Mouse (Mus musculus) embryonic facial prominence, embryonic 11.5 days (tissue): Measurements from ENCODE around the gene Nr1h4. TPM values are rescaled to one million over a fixed set of nuclear protein-coding genes. Genes with fewer than 3 reads are reported as not detected.

ENCODE experiments used
- ATAC-seq: fragments of 200-750 bp; cut with Nextera tagmentation; replicated peaks from 2 replicates; pipeline ENCODE4 v1.8.0; 2017; ENCODE audit warnings: low read depth; ENCODE audit not compliant: insufficient number of reproducible peaks, low FRiP score, low TSS enrichment
- DNase-seq: peaks from one replicate; pipeline ENCODE4 v3.0.0-alpha.2; 2015; ENCODE audit warnings: low spot score
- H3K27ac ChIP-seq: fragments of 300-500 bp; sonication (generic); replicated peaks from 2 replicates; pipeline ENCODE4 v1.5.1; 2014; ENCODE audit warnings: mild to moderate bottlenecking, low read depth, low read length, control low read depth
- H3K27me3 ChIP-seq: fragments of 300-500 bp; sonication (generic); 2 replicates; pipeline ENCODE4 v1.6.1; 2014; ENCODE audit warnings: mild to moderate bottlenecking, low read length, moderate library complexity, mixed read lengths; ENCODE audit not compliant: control insufficient read depth, insufficient read depth
- H3K36me3 ChIP-seq: fragments of 300-500 bp; sonication (generic); replicated peaks from 2 replicates; pipeline ENCODE4 v1.6.1; 2014; ENCODE audit warnings: low read depth, mild to moderate bottlenecking, low read length, moderate library complexity, mixed read lengths; ENCODE audit not compliant: control insufficient read depth, insufficient read depth
- H3K4me1 ChIP-seq: fragments of 300-500 bp; sonication (generic); 2 replicates; pipeline ENCODE4 v1.6.1; 2014; ENCODE audit warnings: low read length, mixed read lengths; ENCODE audit not compliant: control insufficient read depth, insufficient read depth
- H3K4me2 ChIP-seq: fragments of 300-500 bp; sonication (generic); 2 replicates; pipeline ENCODE4 v1.6.1; 2014; ENCODE audit warnings: low read depth, mild to moderate bottlenecking, control low read depth, low read length, moderate library complexity
- H3K4me3 ChIP-seq: fragments of 300-500 bp; sonication (generic); 2 replicates; pipeline ENCODE4 v1.5.1; 2014; ENCODE audit warnings: low read depth, low read length, control low read depth
- H3K9ac ChIP-seq: fragments of 300-500 bp; sonication (generic); replicated peaks from 2 replicates; pipeline ENCODE4 v1.6.1; 2014; ENCODE audit warnings: mild to moderate bottlenecking, control low read depth, low read length
- H3K9me3 ChIP-seq: fragments of 300-500 bp; sonication (generic); replicated peaks from 2 replicates; pipeline ENCODE4 v1.6.1; 2016; ENCODE audit warnings: mild to moderate bottlenecking, low read length, inconsistent platforms, mixed read lengths; ENCODE audit not compliant: control insufficient read depth
- WGBS: fragments of 180-500 bp; shearing (Covaris S2); extraction: QIAGEN DNeasy Blood & Tissue Kit; methylation state at CpG from one replicate; pipeline ENCODE4 v1.1.7; 2014; 5-methylcytosine and 5-hydroxymethylcytosine counted together
- polyA plus RNA-seq: library from polyadenylated mRNA; unstranded; fragments of >200 nt; fragmentation: Nextera tagmentation; extraction: Ambion mirVana; gene quantifications from 2 replicates; pipeline ENCODE4 v1.2.1, GENCODE M21; 2014

Nr1h4 gene
- polyA plus RNA-seq, 1 experiment from 2014 or later, result not detected

DNA sequence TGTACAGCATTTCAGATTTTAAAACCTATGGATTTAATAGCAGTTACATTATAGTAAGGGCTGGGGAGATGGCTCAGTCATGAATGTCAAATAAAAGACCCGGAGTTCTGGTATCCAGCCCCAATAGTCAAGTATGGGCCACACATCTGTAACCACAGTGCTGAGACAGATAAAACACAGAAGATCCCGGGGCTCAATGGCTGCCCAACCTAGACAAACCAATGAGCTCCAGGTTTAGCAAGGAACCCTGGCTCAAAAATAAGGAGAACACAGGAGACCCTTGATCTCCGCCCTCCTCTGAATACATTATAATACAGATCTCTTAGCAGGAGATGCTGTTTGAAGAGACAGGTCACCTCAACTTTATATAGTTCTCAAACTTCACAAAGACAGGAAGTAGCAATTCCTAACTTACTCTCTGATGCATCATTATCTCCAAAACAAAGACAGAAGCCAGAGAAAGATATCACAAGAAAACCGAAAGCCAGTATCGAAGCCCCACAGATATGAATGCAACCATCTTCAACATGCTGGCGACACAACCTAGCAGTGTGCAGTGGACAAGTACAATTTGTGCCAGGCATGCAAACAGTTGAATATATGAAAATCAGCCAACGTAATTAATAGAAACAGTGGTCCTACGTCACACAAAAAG, 110.8 kb downstream of the Nr1h4 start:
- WGBS, result 89% methylated on average over 8 of the region's 8 CpGs
- ATAC-seq (no peak), DNase-seq (no peak)
- Histone ChIP-seq H3K9me3 (no peaks in the 10 kb centered on the region), H3K4me1 (no peaks in the 10 kb centered on the region), H3K4me2 (no peak overlapping the region), H3K4me3 (no peak overlapping the region), H3K36me3 (peaks cover 3% of the 10 kb centered on the region; the same call in 1 of the 2 replicates), H3K9ac (no peak overlapping the region), H3K27me3 (no peaks in the 10 kb centered on the region), H3K27ac (no peak overlapping the region)

DNA sequence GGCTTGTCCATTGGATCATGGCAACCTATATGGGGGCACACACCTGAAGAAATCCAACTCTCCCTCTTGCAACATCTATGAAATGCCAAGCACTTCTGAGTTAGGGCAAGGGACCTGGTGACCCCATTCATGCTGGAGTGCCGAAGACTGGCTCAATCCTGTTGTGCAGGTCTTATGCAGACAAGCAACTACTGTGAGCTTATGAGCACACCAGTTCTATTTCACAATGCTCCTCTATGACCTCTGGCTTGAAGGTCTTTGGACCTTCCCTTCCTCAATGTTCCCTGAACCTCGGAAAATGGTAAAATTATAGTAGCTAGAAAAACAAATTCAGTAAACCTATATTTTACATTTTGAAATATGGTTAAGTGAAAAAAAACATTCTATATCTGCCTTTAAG, 115.4 kb downstream of the Nr1h4 start:
- Histone ChIP-seq H3K9ac (no peak overlapping the region), H3K27ac (no peak overlapping the region), H3K36me3 (no peaks in the 10 kb centered on the region; the same call in 1 of the 2 replicates), H3K4me1 (no peaks in the 10 kb centered on the region), H3K4me3 (no peak overlapping the region), H3K4me2 (no peak overlapping the region), H3K9me3 (no peaks in the 10 kb centered on the region), H3K27me3 (no peaks in the 10 kb centered on the region)
- DNase-seq, result no peak
- ATAC-seq, result no peak
- 93% methylated on average over 2 of the region's 2 CpGs for WGBS

DNA sequence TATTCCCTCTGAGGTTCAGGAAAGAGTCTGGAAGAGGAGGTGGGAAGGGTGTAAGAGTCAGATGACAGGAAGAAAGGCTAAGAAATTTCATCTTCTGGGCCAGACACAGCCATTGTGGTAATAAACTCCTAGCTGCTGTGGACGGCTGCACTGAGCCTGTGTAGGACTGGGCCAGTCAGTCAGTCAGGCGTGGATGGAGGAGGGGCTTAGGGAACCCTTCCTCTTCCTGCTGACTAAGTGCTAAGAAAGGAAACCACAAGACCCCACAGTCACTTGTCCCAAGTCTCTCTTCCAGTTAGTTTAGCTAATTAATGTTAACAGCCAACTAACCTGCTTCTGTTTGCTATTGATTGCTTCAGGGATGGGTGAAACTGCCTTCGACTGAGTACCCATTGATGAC, 117.9 kb downstream of the Nr1h4 start:
- H3K4me1 ChIP-seq, result no peaks in the 10 kb centered on the region
- H3K9me3 ChIP-seq, result no peaks in the 10 kb centered on the region
- H3K9ac ChIP-seq, result no peak overlapping the region
- H3K36me3 ChIP-seq, result no peaks in the 10 kb centered on the region; the same call in 1 of the 2 replicates
- DNase-seq (no peak), ATAC-seq (no peak)
- 73% methylated on average over 3 of the region's 3 CpGs for WGBS
- H3K4me2 ChIP-seq, result no peak overlapping the region
- no peak overlapping the region for H3K4me3 ChIP-seq
- no peaks in the 10 kb centered on the region for H3K27me3 ChIP-seq
- H3K27ac ChIP-seq, result no peak overlapping the region

DNA sequence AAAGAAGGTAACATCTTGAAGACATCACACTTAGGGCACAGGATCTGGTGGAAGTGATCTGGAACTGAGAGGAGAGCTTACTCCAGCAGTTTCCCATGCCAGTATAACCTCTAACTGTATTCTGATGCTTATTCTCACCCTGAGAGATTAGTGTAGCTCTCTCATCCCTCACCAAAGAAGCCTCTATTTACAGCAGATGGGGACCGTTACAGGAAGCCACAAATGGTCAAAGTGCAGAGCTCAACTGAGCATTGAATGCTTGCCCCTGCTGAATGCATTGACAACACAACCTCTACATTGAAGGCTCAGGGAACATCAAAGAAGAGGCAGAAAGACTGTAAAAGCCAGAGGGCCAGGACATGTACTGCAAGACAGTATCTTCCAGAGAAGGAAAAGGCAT, 125.8 kb downstream of the Nr1h4 start:
- no peaks in the 10 kb centered on the region for H3K27me3 ChIP-seq
- no peaks in the 10 kb centered on the region for H3K36me3 ChIP-seq
- DNase-seq (no peak), ATAC-seq (no peak)
- WGBS, result 72% methylated on average over 1 of the region's 1 CpGs
- no peak overlapping the region for H3K9ac ChIP-seq
- H3K9me3 ChIP-seq, result no peaks in the 10 kb centered on the region
- H3K4me2 ChIP-seq, result no peak overlapping the region
- H3K4me3 ChIP-seq, result no peak overlapping the region
- H3K27ac ChIP-seq, result no peak overlapping the region
- no peaks in the 10 kb centered on the region for H3K4me1 ChIP-seq

DNA sequence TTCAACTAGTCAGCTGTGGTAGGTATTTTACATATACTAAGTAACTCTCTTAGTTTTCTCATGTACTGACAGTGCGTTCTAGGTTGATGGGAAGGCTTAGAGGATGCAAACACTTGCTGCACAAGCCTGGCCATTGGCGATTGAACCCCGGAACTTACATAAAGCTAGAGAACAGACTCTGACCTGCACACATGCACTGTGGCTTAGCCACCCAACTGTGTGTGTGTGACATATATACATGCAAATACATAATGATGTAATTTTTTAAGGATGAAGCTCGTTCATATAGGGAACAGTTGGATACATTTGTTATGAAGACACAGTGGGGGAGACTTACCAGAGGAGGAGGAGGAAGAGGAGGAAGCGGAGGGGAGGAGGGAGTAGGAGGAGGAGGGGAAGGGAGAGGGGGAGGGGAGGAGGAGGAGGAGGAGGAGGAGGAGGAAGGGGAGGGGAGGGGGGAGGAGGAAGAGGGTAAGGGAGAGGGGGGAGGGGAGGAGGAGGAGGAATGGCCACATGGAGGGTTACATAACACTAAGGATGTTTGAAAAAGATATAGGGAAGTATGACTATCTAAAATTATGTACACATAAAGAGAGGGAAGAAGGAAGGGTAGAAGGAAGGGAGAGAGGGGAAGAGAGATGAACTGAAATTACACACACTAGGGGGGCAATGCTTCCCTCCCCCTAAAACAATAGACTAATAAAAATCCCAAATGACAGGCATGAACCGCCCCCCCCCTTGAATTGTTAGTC, 126.5 kb downstream of the Nr1h4 start:
- Histone ChIP-seq H3K4me3 (no peak overlapping the region), H3K4me2 (no peak overlapping the region), H3K27ac (no peak overlapping the region), H3K4me1 (no peaks in the 10 kb centered on the region), H3K9me3 (no peaks in the 10 kb centered on the region), H3K27me3 (no peaks in the 10 kb centered on the region), H3K36me3 (no peaks in the 10 kb centered on the region), H3K9ac (no peak overlapping the region)
- DNase-seq, result no peak
- no peak for ATAC-seq
- 79% methylated on average over 5 of the region's 6 CpGs for WGBS

DNA sequence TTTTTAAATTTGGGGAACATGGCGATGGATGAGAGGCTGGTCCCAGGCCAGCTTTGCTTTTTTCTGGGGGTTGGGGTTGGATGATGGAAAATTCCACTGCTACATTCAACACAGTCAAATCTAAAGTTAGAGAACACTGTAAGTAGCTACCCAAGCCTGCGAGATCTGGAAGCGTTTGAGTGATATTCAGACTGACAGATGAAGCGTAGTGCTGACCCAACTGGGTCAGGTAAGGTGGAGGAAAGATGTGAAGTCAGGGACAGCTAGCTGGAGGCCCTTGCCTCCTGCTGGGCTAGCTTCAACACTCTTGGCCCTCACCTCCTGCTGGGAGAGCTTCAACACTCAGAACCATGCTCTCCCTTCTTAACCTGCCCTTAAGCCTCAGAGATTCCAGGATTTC, 128.4 kb downstream of the Nr1h4 start:
- Histone ChIP-seq H3K9me3 (no peaks in the 10 kb centered on the region), H3K4me1 (no peaks in the 10 kb centered on the region), H3K4me2 (no peak overlapping the region), H3K36me3 (no peaks in the 10 kb centered on the region), H3K27me3 (no peaks in the 10 kb centered on the region), H3K4me3 (no peak overlapping the region), H3K27ac (no peak overlapping the region), H3K9ac (no peak overlapping the region)
- DNase-seq, result no peak
- 66% methylated on average over 4 of the region's 4 CpGs for WGBS
- ATAC-seq, result no peak

Other genes with a start within 250 kb of the Nr1h4 start
- 1.4 and 1.7 TPM in 2 replicates for gene Ano4, start 188.8 kb downstream of the Nr1h4 start, polyA plus RNA-seq
- 7.4 and 8.5 TPM in 2 replicates for gene Gas2l3, start 89.6 kb downstream of the Nr1h4 start, polyA plus RNA-seq
- gene Slc17a8, start 87.7 kb upstream of the Nr1h4 start, polyA plus RNA-seq, result 0.13 and 0.18 TPM in 2 replicates
- 26.9 and 30.6 TPM in 2 replicates for gene Scyl2, start 152.7 kb upstream of the Nr1h4 start, polyA plus RNA-seq
- gene Actr6, start 198.7 kb upstream of the Nr1h4 start, polyA plus RNA-seq, result 46.3 and 50.9 TPM in 2 replicates
- gene Uhrf1bp1l, start 211.4 kb upstream of the Nr1h4 start, polyA plus RNA-seq, result 24.6 and 27.6 TPM in 2 replicates